Mouse (Mus musculus): ENCODE results near the gene Adipor1.

- TF ChIP-seq CTCF (conservative IDR thresholded peaks at IDR 0.05; ENCODE audit: low read length) (no peak), POU5F1 (IDR thresholded peaks at IDR 0.05; ENCODE audit: borderline replicate concordance, low read length) (no peak), NANOG (IDR thresholded peaks at IDR 0.05; ENCODE audit: borderline replicate concordance, low read length) (no peak)
Observed at GRCm38 (mm10) chr1:134398210-134398609, 17.0 kb upstream of the Adipor1 start.

Data from E14TG2a.4 (cell line).